Mouse (Mus musculus): ENCODE measurements at regions not wholly inside any gene's neighbourhood (a gene's known extent, or its start where the extent isn't known, plus 50 kb on each side); places are given as distances from the start of the nearest gene placed in this dataset.

GRCm38 (mm10) chr14:120661111-120661510 lies 182.9 kb downstream of the Rap2a start:
- TF ChIP-seq POLR2A (IDR thresholded peaks at IDR 0.05; ENCODE audit: low read depth, low read length): no peak
- no peak for TF ChIP-seq CTCF (conservative IDR thresholded peaks at IDR 0.05; ENCODE audit: insufficient read depth, insufficient read length, low read depth, low read length)

Measured in kidney, adult 2 months (tissue).